Mouse (Mus musculus): ENCODE results near the gene Rab6b.

The Rab6b gene

DNA sequence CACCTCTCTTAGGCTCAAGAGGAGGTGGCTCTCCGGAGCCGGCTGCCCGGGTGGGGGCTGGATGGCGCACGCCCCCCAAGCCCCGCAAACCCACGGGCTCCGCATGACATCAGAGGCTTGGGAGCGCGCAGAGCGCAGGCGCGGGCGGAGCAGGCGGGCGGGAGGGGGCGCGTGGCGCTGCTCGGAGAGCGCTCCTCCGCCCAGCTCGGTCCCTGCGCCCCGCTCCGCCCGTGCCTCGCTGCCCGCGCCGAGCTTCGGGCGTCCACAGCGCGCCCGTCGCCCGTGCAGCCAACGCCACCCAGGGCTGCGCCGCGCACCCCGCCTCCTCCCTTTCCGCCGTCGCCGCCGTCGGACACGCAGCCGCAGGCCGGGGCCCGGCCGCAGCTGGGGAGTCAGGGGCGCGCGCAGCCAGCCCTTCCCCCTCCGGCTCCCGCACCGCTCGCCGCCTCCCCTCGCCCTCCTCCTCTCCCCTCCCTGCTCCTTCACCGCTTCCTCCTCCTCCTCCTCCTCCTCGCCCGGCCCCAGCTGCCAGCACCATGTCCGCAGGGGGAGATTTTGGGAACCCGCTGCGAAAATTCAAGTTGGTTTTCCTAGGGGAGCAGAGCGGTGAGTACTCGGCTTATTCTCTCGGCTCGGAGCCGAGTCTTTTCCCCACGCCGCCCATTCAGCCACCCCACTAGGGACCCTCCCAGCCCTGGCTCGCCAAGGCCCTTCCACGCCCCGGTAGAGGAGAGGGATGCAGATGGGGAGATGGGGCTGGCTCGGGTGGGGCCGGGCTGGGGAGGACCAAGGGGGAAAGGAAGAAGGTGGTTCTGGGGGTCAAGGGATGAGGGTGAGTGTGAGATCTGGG, at the start of gene Rab6b:
Gene Rab6b (plus strand): TSS at position 167 of the 850 bp plus-strand sequence.
- peak in 1 of 2 experiments; percentile 60 for DNase-seq (ENCODE audit: low spot score in 2 of 2)

- DNase-seq (ENCODE audit: low spot score in 2 of 2) = no peak
These were observed 48.0 kb upstream of the Rab6b start for GRCm38 (mm10) chr9:103063591-103063990.

DNA sequence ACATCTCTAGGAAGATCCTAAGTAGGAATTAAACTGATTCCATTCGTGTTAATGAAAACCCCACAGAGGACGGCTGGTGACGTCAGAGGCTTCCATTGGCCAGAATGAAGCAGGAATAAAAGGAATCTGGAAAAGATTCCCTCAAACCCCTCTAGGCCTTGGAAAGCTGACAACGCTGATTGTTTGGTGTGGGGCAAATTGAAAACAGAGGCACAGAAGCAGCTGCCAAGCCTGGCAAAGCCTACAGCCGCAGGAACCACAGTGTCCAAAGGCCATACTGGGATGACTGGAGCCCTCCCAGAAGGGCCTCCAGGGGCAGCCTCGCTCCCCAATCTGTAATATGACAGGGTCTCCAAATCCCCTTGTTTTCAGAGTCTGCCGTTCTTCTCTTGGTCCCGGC, 44.7 kb upstream of the Rab6b start:
- DNase-seq (ENCODE audit: low spot score in 2 of 2) = no peak

DNA sequence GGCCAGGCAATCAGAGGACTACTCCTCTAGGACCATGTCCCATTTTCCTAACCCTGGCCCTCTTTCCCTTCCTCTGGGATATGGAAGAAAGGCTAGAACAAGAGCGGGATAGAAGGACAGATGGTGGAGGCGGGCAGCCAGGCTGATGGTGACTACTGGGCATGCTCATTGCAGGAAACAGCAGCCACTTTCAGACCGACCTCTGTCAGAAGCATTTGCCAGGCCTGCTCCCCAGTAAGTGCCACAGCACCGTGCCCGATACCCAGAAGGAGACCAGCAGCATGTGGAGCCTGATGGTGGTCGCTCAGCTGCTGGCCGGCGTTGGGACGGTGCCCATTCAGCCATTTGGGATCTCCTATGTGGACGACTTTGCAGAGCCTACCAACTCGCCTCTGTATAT, 43.9 kb upstream of the Rab6b start:
- no peak for DNase-seq (ENCODE audit: low spot score in 2 of 2)

GRCm38 (mm10) chr9:103068769-103069168, 42.8 kb upstream of the Rab6b start:
- no peak for DNase-seq (ENCODE audit: low spot score in 2 of 2)

DNA sequence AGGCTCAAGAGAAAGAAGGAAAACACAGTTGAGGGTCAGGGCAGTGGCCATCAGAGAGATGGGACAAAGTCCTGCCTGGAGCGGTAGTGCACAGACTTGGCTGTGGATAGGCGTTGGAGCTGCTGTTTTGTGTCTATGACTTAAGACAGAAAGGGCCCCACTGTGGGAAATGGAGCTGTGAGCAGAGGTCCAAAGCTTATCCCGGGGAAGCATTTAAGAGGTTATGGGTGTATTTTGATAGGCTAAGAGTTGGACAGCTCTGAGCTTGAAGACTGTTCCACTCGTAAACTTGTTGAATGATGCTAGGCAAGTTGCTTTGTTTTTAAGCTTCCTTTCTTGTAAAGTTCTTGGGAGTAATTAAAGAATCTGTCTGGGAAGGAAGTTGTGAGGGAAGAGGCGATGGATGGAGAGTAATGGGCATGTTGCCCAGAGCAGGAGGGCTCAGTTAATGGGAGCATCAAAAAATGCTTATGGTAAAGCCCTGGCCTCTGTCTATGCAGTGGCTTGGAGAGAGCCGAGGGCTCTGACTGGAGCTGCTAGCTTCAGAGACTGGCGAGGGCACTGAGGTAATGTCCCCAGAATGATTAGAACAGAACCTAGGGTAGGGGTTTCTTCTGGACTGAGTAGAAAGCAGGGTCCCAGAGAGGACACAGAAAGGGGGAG, 39.9 kb upstream of the Rab6b start:
- no peak for DNase-seq (ENCODE audit: low spot score in 2 of 2)

- no peak for DNase-seq (ENCODE audit: low spot score in 2 of 2)
These were observed 39.4 kb upstream of the Rab6b start for GRCm38 (mm10) chr9:103072204-103072599.

- no peak for DNase-seq (ENCODE audit: low spot score in 2 of 2)
These were observed 38.6 kb upstream of the Rab6b start for GRCm38 (mm10) chr9:103072926-103073515.

- no peak for DNase-seq (ENCODE audit: low spot score in 2 of 2)
These were observed 34.6 kb upstream of the Rab6b start for GRCm38 (mm10) chr9:103076836-103077531.

DNA sequence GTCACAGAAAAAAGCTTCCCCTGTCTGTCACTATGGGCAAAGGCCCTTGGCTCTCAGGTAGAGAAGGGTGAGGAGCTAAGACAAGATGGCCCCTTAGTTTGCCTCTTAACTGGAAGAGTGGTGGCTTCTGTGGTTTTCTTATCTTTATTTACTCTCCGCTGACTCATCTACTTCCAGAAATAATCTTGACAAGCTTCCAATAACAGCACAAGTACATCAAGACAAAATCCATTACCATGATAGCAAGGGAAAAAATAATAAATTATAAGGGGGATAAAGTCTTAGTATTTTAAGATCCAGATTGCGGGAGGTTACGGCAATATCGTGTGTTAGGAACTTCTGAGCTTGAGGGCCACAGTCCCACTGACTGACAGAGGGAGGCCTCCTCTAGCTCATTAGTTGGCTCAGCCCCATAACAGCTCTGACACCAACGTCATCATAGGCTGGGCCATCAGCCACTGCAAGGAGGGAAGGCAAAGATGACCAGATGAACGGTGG, 33.3 kb upstream of the Rab6b start:
- no peak for DNase-seq (ENCODE audit: low spot score in 2 of 2)

- DNase-seq (ENCODE audit: low spot score in 2 of 2) = no peak
These were observed 31.4 kb upstream of the Rab6b start for GRCm38 (mm10) chr9:103080211-103080610.

DNA sequence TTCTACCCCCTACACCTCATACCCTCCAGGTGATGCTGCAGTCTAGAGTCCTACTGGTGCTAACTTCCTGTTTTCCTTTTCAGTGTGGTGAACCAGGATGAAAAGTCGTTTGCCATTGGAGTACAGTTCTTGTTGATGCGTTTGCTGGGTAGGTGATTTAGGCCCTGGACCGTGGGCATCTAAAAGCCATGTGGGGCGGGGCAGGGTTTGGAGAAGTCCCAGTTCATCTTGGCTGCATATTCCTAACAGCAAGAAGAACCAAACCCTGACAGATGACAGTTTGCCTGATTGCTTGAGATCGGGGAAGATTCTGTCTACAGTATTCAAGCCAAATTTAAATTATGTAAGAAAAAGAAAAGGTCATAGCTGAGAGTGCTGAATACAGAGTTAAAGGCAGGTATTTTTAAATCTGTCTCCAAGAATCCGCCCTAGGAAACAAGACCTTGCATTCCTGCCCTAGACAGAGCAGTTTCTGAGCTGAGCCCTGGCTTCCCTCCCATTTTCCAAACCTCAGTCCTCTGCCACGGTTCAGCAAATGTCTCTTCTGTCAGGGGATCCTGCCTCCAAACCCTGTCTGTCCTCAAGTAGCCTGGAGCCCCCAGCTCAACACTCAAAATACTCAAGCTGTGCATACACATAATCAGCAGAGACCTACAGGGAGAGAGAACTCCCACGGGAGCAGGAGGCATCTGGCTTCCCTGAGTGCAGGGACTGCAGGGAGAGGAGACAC, 29.2 kb upstream of the Rab6b start:
- DNase-seq (ENCODE audit: low spot score in 2 of 2) = no peak

- DNase-seq (ENCODE audit: low spot score in 2 of 2) = no peak
These were observed 28.2 kb upstream of the Rab6b start for GRCm38 (mm10) chr9:103083405-103083804.

GRCm38 (mm10) chr9:103086736-103087135, 24.9 kb upstream of the Rab6b start:
- no peak for DNase-seq (ENCODE audit: low spot score in 2 of 2)

- no peak for DNase-seq (ENCODE audit: low spot score in 2 of 2)
These were observed 24.3 kb upstream of the Rab6b start for GRCm38 (mm10) chr9:103087301-103087700.

- no peak for DNase-seq (ENCODE audit: low spot score in 2 of 2)
These were observed 22.9 kb upstream of the Rab6b start for GRCm38 (mm10) chr9:103088661-103089060.

DNA sequence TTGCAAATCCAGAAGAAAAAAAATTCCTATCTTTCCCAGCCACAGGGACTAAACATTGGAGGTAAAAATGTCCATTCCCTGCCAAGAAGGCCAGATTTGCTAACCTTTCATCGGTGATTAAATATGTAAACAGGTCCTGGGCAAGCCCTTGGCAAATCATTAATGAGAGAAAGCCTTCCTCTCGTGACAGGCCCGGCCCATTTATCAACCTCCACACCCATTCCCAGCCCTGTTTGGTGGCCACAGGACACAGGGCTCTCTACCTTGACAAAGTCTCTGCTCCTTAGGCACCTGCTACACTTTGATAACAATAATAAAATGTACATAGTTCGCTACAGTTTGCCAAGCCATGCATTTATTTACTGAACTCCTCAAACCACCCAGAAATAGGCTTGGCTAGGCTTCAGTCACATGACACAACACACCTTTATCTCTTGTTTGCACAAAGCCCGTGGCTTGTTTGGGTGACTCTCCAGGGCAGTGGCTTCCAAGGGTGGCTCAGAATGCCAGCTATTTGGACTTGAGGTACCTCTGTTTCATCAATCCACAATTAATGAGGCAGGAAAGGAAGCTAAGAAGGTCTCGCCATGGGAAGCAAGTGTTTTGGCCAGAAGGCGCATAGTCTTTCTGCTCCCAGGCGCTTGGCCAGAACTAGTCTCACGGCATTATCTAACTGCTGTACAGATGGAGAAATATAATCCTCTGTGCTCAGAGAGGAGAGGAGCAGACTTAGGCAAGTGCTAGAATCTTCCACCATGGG, 21.3 kb upstream of the Rab6b start:
- DNase-seq (ENCODE audit: low spot score in 2 of 2) = no peak

- DNase-seq (ENCODE audit: low spot score in 2 of 2) = no peak
These were observed 20.3 kb upstream of the Rab6b start for GRCm38 (mm10) chr9:103091039-103091883.

DNA sequence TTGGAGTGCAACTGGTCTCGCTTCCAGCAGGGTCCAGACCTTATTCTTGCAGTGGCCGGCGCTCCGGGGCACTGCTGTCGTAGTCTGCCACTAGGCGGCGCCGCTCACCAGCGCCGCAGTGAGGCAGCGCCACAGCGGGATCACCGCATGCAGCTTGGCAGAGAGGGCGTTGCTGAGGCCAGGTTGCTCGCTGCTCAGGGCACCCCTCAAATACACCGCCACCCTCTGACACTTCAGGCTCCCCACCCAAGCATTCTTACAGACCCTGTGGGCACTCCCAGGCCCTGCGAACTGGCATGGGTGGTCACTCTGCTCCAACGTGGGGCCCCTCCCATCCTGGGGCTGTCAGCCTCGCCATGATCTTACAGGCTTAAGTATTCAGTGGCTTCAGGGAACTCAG, 19.3 kb upstream of the Rab6b start:
- peak; percentile 67 to 82 for DNase-seq (ENCODE audit: low spot score in 2 of 2)

DNA sequence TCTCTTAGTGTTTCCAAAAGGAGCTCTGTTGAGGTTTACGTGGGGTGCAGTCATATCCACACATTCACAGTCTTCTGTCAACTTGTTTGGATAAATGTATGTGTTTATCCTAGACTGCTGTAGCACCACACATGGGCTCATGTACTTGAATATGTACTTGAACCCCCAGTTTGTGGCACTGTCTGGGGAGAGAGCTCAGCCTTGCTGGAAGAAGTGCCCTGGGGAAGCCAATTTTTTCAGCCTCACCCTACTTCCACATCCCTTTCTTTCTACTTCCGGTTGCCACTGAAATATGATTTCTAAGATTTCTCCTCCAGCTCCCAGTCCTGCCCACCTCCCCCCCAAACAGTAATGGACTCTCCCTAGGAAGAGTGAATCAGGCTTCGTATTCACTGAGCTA, 17.9 kb upstream of the Rab6b start:
- no peak for DNase-seq (ENCODE audit: low spot score in 2 of 2)

Measured in urinary bladder, postnatal 4 days (tissue).